Mouse (Mus musculus) layer of hippocampus, postnatal 36 days (tissue): Measurements from ENCODE around the gene Usp6nl. TPM values are rescaled to one million over a fixed set of nuclear protein-coding genes. Genes with fewer than 3 reads are reported as not detected.

Source experiments
- DNase-seq, 2 experiments: peaks; one replicate each; pipeline ENCODE4 v3.0.0; 2022
- total RNA-seq, 2 experiments: library from RNA; stranded (reverse); gene quantifications; 2 replicates each; pipeline ENCODE4 v1.2.3; 2021

Usp6nl gene
- total RNA-seq: 10 to 100 TPM; 13.0 to 16.7 TPM

- DNase-seq: peak; percentile 83
These were observed at the start of gene Usp6nl for GRCm38 (mm10) chr2:6322376-6322901. Gene Usp6nl, plus strand, starts transcription at chr2:6322667.

DNA sequence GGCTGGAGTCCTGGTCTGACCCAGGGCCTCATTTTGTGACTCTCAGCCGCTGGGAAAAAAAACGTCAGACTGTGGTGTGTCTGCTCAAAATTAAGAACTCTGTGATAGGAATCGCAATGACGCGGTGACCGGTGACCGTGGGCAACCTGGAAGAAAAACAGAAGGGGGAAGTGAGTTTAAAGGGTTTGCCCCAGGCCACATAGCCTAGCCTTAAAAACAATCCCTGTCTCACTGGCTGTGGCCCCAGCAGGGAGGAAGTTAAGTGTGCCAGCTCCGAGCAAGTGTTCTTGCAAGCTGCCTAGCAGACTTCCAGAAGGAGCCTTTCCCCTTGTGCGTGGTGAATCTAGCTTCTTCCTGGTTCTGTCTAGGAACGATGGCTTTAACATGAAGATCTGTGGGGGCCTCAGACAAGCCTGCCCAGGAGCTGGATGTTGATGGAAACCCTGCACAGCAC is 49.0 kb upstream of the Usp6nl start:
- peak in 1 of 2 experiments; percentile 21 for DNase-seq

GRCm38 (mm10) chr2:6278813-6279530 is 43.5 kb upstream of the Usp6nl start:
- no peak for DNase-seq

GRCm38 (mm10) chr2:6279614-6280301 is 42.7 kb upstream of the Usp6nl start:
- no peak for DNase-seq

GRCm38 (mm10) chr2:6283569-6283968 is 38.9 kb upstream of the Usp6nl start:
- no peak for DNase-seq

- no peak for DNase-seq
These were observed 37.7 kb upstream of the Usp6nl start for GRCm38 (mm10) chr2:6284784-6285183.

GRCm38 (mm10) chr2:6285794-6286193 is 36.7 kb upstream of the Usp6nl start:
- DNase-seq: no peak

- no peak for DNase-seq
These were observed 28.5 kb upstream of the Usp6nl start for GRCm38 (mm10) chr2:6293825-6294444.

- no peak for DNase-seq
These were observed 27.4 kb upstream of the Usp6nl start for GRCm38 (mm10) chr2:6294993-6295628.

DNA sequence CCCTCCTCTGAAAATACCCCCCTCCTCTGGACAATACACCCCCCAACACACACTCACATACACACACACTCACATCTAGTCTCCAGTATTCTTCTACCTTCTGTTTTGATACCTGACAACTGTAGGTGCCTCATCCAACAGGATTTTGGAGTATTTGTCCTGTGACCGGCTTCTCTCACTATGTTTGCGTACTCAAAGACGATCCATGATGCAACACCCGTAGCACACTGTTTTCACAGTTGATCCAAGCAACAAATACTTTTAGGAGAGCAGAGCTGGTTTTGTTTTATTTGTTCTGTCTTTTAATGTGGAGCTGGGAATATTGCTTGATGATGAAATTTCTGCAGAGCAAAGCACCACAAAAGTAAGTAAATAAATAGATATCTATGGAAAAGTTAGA is 17.7 kb upstream of the Usp6nl start:
- DNase-seq: no peak

GRCm38 (mm10) chr2:6306861-6307260 is 15.6 kb upstream of the Usp6nl start:
- DNase-seq: peak in 1 of 2 experiments; percentile 3

GRCm38 (mm10) chr2:6309373-6309821 is 13.1 kb upstream of the Usp6nl start:
- DNase-seq: no peak

- no peak for DNase-seq
These were observed 9.7 kb upstream of the Usp6nl start for GRCm38 (mm10) chr2:6312764-6313163.

GRCm38 (mm10) chr2:6313733-6314132 is 8.7 kb upstream of the Usp6nl start:
- no peak for DNase-seq

GRCm38 (mm10) chr2:6320153-6320552 is 2.3 kb upstream of the Usp6nl start:
- no peak for DNase-seq

DNA sequence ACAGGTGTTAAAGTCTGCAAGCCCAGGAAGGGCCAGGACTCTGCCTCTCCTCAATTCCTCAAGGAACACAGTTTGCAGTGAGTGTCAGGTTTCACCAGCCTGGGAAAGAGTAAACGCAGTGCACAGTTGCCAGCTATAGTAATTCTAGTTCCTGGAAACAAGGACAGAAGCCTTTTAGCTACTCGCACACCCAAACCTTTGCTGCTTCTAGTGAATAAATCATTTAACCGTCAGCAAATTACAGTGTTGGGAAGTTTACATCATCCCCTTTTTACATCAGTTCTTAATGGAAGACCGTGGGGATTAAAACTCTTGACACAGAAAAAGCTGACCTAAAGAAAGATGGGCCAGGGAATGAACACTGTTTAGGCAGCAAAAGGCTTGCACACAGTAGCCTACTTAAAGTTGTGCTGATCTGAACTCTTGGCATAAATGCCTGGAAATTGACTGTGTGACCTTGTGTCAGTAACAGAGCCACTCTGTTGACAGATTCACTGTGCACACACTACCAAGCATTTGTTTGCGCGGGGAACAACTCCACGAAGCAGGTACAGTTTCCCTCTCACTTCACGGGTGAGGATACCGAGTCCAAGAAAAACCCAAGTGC is 595 bp upstream of the Usp6nl start:
- DNase-seq: no peak

DNA sequence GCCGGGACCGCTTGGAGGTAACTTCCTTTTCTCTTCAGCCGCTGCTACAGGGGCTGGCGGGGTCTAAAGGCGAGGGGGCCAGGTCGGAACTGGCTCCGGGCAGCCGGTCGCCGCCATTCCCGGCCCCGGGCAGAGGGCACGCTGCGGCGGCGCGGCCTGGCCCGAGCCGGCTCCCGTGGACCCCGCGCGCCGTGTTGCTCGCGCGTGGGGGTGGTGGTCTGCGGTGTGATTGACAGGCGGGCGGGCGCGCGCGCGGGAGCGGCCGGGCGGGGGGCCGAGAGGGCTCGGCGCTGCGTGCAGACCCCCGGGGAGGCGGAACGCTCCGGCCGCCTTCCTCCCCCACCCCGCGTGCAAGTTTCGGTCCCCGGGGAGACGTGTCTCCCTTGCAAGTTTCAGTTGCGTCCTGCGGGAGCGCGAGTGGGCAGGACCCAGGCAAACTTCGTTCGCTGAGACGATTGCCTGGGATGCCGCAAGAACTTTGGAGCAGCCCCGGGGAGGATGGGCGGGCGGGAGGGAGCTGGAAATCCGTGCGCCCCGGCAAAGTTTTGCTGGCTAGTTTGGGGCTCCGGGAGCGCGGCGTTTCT is 563 bp downstream of the Usp6nl start:
- DNase-seq: peak; percentile 20 to 32

DNA sequence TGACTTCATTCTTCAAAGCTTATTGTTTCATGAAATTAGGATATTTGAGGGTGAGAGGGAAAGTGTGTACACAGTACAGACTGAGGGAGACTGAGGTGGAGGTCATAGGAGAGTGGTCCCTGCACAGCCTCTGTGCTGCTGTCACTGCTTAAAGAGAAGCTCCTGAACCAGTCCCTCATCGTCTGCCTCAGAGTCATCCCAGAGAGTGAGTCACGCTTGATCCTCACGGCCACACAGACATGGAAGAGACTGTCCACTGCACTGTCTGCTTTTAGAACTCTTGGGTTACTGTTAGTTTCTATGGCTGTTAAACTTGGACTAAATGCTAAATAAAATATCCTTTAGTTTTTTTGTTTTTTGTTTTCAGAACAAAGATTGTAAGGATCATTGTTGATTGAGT is 3.2 kb downstream of the Usp6nl start:
- DNase-seq: no peak

DNA sequence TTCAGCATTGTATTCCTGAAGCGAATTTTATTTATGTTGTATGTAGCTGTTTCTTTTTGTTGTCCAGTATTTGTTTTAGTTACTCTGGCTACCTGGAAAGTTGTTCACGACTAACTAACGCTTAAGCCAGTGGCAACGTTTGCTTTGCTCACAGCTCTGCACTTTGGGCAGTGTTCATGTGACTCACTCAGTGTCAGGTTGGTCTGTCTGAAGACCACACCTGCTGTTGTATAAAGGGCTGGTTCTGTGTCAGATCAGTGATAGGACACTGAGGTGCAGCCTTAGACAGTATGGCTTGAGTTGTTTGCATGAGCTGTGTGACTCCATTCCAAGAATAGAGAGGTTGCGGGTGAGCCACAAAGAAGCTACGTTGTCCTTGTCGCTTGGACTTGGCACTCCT is 6.5 kb downstream of the Usp6nl start:
- no peak for DNase-seq

- no peak for DNase-seq
These were observed 8.3 kb downstream of the Usp6nl start for GRCm38 (mm10) chr2:6330756-6331155.

DNA sequence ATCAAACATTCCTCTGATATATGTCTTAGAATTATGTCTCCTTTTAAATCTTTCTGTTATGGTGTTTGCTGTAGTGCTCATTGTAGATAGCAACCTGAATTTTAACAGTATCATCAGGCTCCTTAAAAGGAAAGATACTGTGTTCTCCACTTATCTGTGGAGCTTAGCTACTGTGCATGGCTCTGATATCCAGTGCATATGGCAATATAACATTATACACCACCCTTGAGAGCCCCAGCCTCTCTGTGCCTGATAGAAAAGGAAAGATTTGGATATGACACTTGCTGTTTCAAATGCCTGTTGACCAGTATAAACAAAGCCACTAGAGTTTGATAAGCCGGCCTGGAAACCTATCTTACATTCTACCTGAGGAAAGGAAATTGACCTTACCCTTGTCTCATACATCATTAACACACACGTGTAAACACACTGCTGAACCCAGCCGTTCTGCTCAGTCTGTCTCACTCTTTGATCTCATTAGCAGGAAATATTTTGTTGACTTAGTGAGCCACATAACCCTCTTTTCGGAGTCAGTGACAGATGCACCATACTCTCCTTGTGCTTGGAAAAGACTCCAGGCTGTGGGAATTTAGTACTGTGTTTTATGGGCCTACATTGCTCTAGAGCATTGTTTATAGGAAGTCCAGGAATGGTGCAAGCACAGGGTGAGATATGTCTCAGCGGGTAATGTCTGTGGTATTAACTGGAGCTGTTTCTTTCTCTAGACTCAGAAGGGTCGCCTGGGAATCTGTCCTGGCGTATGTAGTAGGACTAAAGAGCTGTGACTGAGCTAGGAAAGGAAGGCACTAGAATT is 9.1 kb downstream of the Usp6nl start:
- no peak for DNase-seq
